Mouse (Mus musculus): ENCODE results near the gene Hyal3.

DNA sequence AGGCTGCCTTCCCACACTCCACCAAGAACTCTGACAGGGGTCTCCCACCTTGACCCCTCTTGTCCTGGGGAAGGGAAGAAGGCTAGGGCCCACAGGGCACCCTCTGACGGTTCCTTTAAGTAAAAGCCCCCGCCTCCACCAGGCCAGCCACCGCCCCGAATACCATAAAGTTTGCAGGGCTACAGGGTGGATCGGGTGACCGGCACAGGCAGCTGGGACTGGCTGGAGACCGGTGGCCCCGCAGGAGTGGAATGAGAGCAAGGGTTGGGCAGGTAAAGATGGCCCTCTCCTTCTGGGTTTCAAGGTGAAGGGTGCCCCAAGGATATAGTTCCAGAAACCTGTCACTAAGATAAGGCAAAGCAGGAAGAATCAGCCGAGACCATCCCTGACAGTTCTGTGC is 26.0 kb downstream of the Hyal3 start:
- TF ChIP-seq CTCF (IDR thresholded peaks at IDR 0.05; ENCODE audit: low read depth) (no peak), EP300 (IDR thresholded peaks at IDR 0.05; ENCODE audit: low read depth) (no peak)

Measured in liver, postnatal 0 days (tissue).